Mouse (Mus musculus): ENCODE data around the gene Maml3.
A peak's percentile ranks its signal among the peaks of the same experiment; 100 is the strongest.

DNA sequence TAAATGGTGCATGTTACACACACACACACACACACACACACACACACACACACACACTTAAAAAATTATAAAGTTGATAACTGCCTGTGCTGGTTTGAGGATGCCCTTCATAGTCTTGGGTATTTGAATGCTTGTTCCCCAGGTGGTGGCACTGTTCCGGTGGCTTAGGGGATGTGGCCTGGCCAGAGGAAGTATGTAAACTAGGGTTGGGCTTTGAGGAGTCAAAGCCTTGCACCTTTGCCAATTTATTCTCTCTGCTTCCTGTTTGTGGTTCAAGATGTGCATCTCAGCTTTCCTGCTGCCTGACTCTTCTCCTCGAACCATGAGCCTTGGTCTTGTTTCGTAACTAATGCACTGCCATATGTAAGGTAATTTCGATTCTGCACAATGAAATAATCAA, 257.6 kb downstream of the Maml3 start:
- TF ChIP-seq JUND (conservative IDR thresholded peaks at IDR 0.05; ENCODE audit: low read depth, low read length) (no peak), POLR2A (IDR thresholded peaks at IDR 0.05; ENCODE audit: low read depth, low read length) (no peak), EP300 (IDR thresholded peaks at IDR 0.05; ENCODE audit: low read length) (no peak), CTCF (conservative IDR thresholded peaks at IDR 0.05 in 1 of 2, IDR thresholded peaks at IDR 0.05 in 1 of 2; ENCODE audit: low read depth in 2 of 2, low read length in 2 of 2) (peak in 1 of 2 experiments; percentile 36; a peak in 2 of 4 replicates), KAT2A (IDR thresholded peaks at IDR 0.05; ENCODE audit: insufficient replicate concordance, low read length) (no peak), CHD1 (IDR thresholded peaks at IDR 0.05; ENCODE audit: low read depth, low read length) (no peak), ZC3H11A (IDR thresholded peaks at IDR 0.05; ENCODE audit: low read depth, low read length) (no peak), TCF12 (IDR thresholded peaks at IDR 0.05; ENCODE audit: low read depth, low read length) (no peak), USF1 (IDR thresholded peaks at IDR 0.05; ENCODE audit: low read depth, low read length) (no peak), E2F4 (IDR thresholded peaks at IDR 0.05; ENCODE audit: insufficient replicate concordance, low read depth, low read length) (no peak), ZKSCAN1 (IDR thresholded peaks at IDR 0.05; ENCODE audit: borderline replicate concordance, low read depth, low read length) (no peak), PAX5 (IDR thresholded peaks at IDR 0.05; ENCODE audit: low read length) (no peak)

Measured in CH12.LX (cell line).